Mouse (Mus musculus): ENCODE measurements around the gene Cmya5. TPM values are rescaled to one million over a fixed set of nuclear protein-coding genes. Genes with fewer than 3 reads are reported as not detected.
"Not testable (repeated sequence)": the region's sequence is repeated elsewhere in the genome, so short reads cannot be mapped to it uniquely, and the experiment has no call there.

The Cmya5 gene
- 0.28 and 0.29 TPM in 2 replicates for polyA plus RNA-seq (2015; fragmentation: Nextera tagmentation; extraction: Ambion mirVana)

DNA sequence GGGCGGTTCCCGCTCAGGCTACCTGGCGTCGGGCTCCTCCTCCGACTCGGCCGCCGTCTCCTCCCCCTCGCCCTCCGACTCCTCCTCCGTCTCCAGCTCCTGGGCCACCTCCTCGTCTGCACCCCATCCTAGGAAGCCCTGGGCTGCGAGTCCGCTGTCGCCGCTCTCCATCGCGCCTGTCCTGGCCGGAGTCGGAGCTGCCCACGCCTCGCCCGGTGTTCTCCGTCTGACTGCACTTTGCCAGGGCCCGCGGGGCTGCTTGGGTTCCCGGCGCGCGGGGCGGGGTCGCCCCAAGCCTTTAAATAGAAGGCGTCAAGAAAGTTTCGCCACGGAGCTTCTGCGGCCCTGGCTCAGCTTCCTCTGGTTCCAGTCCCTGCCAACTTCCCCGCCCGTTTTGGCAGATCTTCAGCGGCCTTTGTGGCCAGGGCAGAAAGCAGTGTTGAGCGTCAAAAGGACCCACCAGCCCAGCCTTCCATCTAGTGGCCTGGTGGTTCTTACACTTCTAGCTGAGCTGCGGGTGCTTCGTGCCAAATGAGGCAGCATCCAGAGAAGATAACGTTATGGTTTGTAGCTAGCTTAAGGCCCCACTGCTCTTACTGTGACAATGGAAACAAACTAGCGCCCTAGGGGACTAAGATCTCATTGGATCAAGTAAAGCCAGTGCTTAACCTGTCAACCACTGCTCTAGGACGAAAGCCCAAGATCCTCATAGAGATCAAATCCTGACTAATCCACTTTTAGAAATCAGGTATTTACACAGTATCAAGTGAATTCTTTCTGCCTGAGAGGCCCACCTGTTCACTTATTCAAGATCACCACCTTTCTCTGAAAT is at the start of gene Cmya5:
Cmya5 (minus strand) TSS at position 389 of the 832 bp plus-strand sequence.
- peak; percentile 36 for DNase-seq (ENCODE audit: low spot score)

DNA sequence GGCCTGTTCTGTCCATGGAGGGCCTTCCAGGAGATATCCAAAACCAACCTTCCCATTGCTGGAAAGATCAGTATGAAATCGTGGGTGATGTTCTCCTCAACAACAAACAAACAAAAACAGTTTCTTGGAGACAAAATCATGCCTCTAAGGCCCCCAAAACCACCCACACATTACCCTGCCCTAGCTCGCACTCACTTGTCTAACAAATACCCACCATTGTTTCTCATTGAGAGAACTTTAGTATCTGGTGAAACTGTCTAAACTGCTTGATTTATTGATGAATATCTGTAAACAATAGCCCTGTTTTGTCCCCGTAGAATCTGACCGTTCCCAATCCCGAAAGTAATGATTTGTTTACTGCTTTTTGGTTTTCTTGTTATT is 48.1 kb upstream of the Cmya5 start:
- DNase-seq (ENCODE audit: low spot score) = no peak

- peak; percentile 96 for DNase-seq (ENCODE audit: low spot score)
Measured at GRCm38 (mm10) chr13:93191831-93192645, 47.5 kb upstream of the Cmya5 start, which contains the start of gene Tent2. Gene Tent2 (minus strand): TSS chr13:93192385.

- DNase-seq (ENCODE audit: low spot score) = no peak
Measured at GRCm38 (mm10) chr13:93189416-93189815, 44.9 kb upstream of the Cmya5 start.

- no peak for DNase-seq (ENCODE audit: low spot score)
Measured at GRCm38 (mm10) chr13:93188738-93189137, 44.2 kb upstream of the Cmya5 start.

- not testable (repeated sequence) for DNase-seq (ENCODE audit: low spot score)
Measured at GRCm38 (mm10) chr13:93187792-93188191, 43.3 kb upstream of the Cmya5 start.

- DNase-seq (ENCODE audit: low spot score) = no peak
Measured at GRCm38 (mm10) chr13:93180351-93180750, 35.8 kb upstream of the Cmya5 start.

GRCm38 (mm10) chr13:93179522-93179921 is 35.0 kb upstream of the Cmya5 start:
- no peak for DNase-seq (ENCODE audit: low spot score)

DNA sequence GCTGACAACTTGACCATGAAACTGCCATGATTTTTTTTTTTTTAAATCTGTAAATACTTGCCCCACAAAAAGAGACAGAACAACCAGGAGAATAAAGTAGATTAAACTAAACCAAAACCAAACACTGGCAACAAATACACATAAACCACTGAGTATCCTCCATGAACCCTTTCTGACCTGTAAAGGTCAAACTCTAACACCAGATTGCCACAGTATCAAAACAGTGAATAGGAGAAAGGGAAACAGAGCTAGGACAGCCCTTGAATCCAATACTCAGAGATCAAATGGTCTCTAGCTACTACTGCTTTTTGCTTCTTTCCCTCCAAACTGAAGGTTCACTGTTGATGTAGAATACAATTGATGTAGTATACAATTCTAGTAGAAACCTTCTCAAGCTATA is 33.0 kb upstream of the Cmya5 start:
- DNase-seq (ENCODE audit: low spot score) = no peak

- DNase-seq (ENCODE audit: low spot score) = no peak
Measured at GRCm38 (mm10) chr13:93163303-93163702, 18.8 kb upstream of the Cmya5 start.

- DNase-seq (ENCODE audit: low spot score) = no peak
Measured at GRCm38 (mm10) chr13:93162456-93162855, 17.9 kb upstream of the Cmya5 start.

GRCm38 (mm10) chr13:93158261-93158660 is 13.7 kb upstream of the Cmya5 start:
- DNase-seq (ENCODE audit: low spot score) = no peak

DNA sequence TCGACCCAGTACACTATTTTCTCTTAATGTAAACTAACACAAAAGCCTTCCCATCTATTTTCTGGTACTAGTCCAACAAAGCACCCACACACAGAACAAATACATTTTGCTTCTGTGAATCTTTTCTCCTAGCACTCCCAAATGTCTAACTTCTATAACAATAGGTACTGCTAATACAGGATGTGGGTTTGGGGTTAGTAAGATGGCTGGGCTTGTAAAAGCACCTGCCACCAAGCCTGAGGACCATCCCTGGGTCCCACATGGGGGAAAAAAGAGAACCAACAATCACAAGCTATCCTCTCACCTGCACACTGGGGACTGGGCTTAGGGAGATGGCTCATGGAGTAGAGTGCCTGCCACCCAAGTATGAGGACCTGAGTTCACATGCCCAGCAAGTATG is 8.8 kb upstream of the Cmya5 start:
- peak; percentile 19 for DNase-seq (ENCODE audit: low spot score)

- no peak for DNase-seq (ENCODE audit: low spot score)
Measured at GRCm38 (mm10) chr13:93143819-93144283, 673 bp downstream of the Cmya5 start.

DNA sequence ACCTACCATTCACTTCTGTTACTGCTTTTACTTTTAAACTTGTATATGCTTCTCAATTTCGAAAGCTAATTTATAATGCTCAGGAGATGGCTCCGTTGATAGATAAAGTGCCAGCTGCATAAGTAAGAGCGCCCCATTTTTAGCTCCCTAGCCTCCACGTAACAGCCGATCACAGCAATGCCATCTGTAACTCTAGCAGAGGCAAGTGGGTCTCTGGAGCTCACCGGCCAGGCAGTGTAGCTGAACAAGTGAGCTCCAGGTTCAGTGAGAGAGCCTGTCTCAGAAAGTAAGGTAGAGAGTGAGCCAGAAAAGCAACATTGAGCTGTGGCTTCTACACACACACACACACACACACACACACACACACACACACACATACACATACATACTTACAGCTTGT is 3.3 kb downstream of the Cmya5 start:
- DNase-seq (ENCODE audit: low spot score) = no peak

DNA sequence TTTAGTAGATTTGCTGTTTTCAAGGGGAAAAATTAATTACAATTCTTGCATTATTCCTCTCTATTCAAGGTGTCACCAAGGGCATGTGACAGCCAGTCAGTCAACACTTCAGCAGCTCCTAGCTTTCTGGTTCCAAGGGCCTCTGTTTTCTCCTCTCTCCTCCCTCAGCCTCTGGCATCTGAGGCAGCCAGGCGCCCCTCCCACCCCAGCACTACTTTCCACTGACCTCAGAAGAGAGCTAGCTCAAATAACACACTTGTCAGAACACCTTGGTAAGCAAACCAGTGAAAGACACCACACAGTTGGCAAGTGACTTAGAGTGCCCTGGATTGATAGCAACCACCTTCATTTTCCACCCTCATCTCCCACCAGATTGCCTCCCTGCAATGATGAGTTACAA is 6.5 kb downstream of the Cmya5 start:
- no peak for DNase-seq (ENCODE audit: low spot score)

DNA sequence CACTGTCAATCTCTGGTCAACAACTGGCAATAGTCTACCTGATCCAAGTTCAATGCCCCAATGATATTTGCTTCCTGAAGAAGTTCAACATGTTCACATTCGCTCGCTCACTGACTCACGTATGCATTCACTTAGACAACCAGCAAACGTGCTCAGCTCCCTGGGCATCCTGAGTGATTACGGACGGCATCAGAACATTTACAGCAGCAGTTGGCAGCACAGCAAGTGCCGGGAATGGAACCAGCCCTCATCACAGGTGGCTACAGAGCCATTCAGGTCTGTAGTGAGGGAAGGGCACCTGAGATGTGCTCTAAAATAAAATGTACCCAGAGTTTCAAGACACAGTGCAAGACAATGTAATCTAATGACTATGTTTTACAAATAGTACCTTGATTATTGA is 7.4 kb downstream of the Cmya5 start:
- DNase-seq (ENCODE audit: low spot score) = no peak

DNA sequence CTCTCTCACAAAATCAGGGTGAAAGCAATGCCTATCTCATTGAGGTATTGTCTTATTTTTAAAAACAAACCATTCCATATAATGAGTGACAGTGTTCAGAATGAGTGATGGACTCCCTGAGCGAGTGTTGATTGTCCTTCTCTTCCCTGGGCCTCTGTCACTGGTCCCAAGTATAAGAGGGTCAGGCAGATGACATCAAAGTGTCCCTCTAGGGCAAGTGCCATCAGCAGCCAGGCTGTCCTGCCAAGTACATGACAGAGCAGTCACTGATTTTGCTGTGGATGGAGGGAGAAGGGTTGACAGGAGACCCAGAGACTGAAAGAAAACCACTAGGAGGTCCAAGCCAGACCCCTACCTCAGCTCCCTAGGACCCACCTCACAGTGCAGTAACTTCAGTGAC is 8.3 kb downstream of the Cmya5 start:
- no peak for DNase-seq (ENCODE audit: low spot score)

DNA sequence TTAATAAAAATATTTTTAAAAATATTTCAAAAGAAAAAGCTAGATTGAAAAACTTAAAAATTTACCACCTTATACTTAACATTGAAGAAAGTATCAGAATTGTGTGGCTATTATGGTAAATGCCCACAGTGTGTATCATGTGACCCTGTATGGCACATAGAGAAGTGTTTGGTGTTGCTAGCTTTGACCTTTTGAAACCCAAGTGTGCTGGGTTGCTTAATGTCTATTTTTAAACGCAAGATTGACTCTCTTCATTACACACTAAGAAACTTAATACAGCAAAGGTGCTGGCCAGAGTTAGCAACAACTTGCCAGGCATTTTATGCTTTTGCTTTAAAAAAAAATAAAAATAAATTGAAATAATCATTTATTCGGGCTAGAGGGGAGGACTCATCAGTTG is 9.0 kb downstream of the Cmya5 start:
- DNase-seq (ENCODE audit: low spot score) = no peak

GRCm38 (mm10) chr13:93130674-93131073 is 13.8 kb downstream of the Cmya5 start:
- DNase-seq (ENCODE audit: low spot score) = no peak

DNA sequence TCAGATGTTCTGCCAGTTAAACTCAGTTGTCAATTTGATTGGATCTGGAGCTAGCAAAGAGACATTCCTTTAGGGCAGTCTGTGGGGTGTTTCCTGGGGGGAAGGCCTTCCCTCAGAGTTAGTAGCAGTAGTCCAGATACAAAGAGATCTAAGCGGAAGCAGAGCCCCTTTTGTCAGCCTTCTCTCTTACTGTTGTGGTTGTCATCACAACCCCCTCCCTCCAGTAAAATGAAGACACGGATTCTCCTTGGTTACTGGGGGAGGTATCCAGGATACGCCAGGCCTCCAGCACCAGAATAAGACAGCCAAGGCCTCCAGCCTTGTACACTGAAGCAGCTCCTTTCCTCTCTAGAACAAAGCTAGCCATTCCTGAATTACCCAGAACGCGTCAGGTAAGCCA is 15.6 kb downstream of the Cmya5 start:
- no peak for DNase-seq (ENCODE audit: low spot score)
